ENCODE assay signal across 17 mouse cellular contexts in genomic region chr2:178184862-178185261, GRCm38 (mm10).
A peak's percentile ranks its signal among the peaks of the same experiment; 100 is the strongest.
DNase-seq lines count a peak whose midpoint lies in the region; ATAC-seq and TF ChIP-seq lines count a peak whose summit lies in the region.
"Had no signal": no experiment of that assay in that cellular context is flagged by ENCODE, and none has a peak within 500 bp of the region (broad histone marks: within the 10 kb centered on the region; RNA-seq: fewer than 3 reads in every experiment).

No protein-coding gene starts in this region.

- no peak overlapping the region for H3K4me3 ChIP-seq in lung, embryonic 14.5 days (ENCODE audit: low read depth, low read length)
- no peak overlapping the region for H3K4me3 ChIP-seq in midbrain, postnatal 0 days (ENCODE audit: low read depth, low read length)
- H3K4me3 ChIP-seq: heart, embryonic 13.5 days; neural tube, embryonic 15.5 days had no signal

- no peaks in the 10 kb centered on the region for H3K27me3 ChIP-seq in lung, embryonic 14.5 days (ENCODE audit: insufficient read depth, low read length)
- no peaks in the 10 kb centered on the region for H3K27me3 ChIP-seq in midbrain, postnatal 0 days (ENCODE audit: insufficient read depth, low read length)
- H3K27me3 ChIP-seq: heart, embryonic 13.5 days; neural tube, embryonic 15.5 days had no signal

- no peaks in the 10 kb centered on the region for H3K4me1 ChIP-seq in lung, embryonic 14.5 days (ENCODE audit: insufficient read depth)
- no peaks in the 10 kb centered on the region for H3K4me1 ChIP-seq in midbrain, postnatal 0 days (ENCODE audit: insufficient read depth, low read length)
- H3K4me1 ChIP-seq: heart, embryonic 13.5 days had no signal

- no peak for TF ChIP-seq CTCF in lung, embryonic 14.5 days (IDR thresholded peaks at IDR 0.05; ENCODE audit: low read depth)
- TF ChIP-seq CTCF in midbrain, postnatal 0 days (IDR thresholded peaks at IDR 0.05) = no peak

- peak; percentile 19; the same call in 1 of the 2 replicates for ATAC-seq in cerebellum, adult (ENCODE audit: insufficient number of reproducible peaks, low FRiP score, low TSS enrichment)
- 0 out of 2 replicates have a peak, but pooled peaks have one; percentile 8 for ATAC-seq in frontal cortex, adult (ENCODE audit: low TSS enrichment)
- ATAC-seq in lung, embryonic 14.5 days (ENCODE audit: insufficient read depth) = peak; percentile 58; the same call in 1 of the 2 replicates
- ATAC-seq in midbrain, postnatal 0 days (ENCODE audit: low FRiP score) = 0 out of 2 replicates have a peak, but pooled peaks have one; percentile 23

- WGBS in lung, embryonic 14.5 days = 21% methylated on average over 6 of the region's 6 CpGs
- WGBS in midbrain, postnatal 0 days = 56% methylated on average over 6 of the region's 6 CpGs

- H3K27ac ChIP-seq in lung, embryonic 14.5 days (ENCODE audit: low read depth) = no peak overlapping the region
- H3K27ac ChIP-seq in midbrain, postnatal 0 days (ENCODE audit: low read depth, low read length) = no peak overlapping the region
- H3K27ac ChIP-seq: heart, embryonic 13.5 days; macrophage; neural tube, embryonic 15.5 days had no signal

- no peak overlapping the region for H3K4me2 ChIP-seq in lung, embryonic 14.5 days
- H3K4me2 ChIP-seq in midbrain, postnatal 0 days (ENCODE audit: low read depth, low read length, poor library complexity, severe bottlenecking) = no peak overlapping the region
- H3K4me2 ChIP-seq: heart, embryonic 13.5 days; neural tube, embryonic 15.5 days had no signal

- H3K9ac ChIP-seq in lung, embryonic 14.5 days = no peak overlapping the region
- no peak overlapping the region for H3K9ac ChIP-seq in midbrain, postnatal 0 days (replicated peaks; ENCODE audit: low read length, poor library complexity, severe bottlenecking)
- H3K9ac ChIP-seq: heart, embryonic 13.5 days; neural tube, embryonic 15.5 days had no signal

- no peak for DNase-seq in cerebellum, adult 11 months
- DNase-seq in frontal cortex, postnatal 25 days (ENCODE audit: low spot score in 2 of 2) = no peak
- no peak for DNase-seq in lung, embryonic 14.5 days
- DNase-seq in lung, postnatal 25 days (ENCODE audit: low spot score) = no peak
- DNase-seq in midbrain, postnatal 0 days (ENCODE audit: low spot score) = no peak
- no peak for DNase-seq in thymus, postnatal 25 days
- DNase-seq: adrenal gland, postnatal 14 days; heart, postnatal 4 days; kidney, adult 11 months; lung, adult 18-20 months; retina, postnatal 1 day; thymus, adult 18-20 months had no signal

- H3K9me3 ChIP-seq in lung, embryonic 14.5 days (ENCODE audit: low read depth, low read length) = no peaks in the 10 kb centered on the region
- H3K9me3 ChIP-seq in midbrain, postnatal 0 days (ENCODE audit: low read length) = no peaks in the 10 kb centered on the region
- H3K9me3 ChIP-seq: heart, embryonic 13.5 days; neural tube, embryonic 15.5 days had no signal

- no peaks in the 10 kb centered on the region for H3K36me3 ChIP-seq in lung, embryonic 14.5 days (ENCODE audit: insufficient read depth)
- no peaks in the 10 kb centered on the region for H3K36me3 ChIP-seq in midbrain, postnatal 0 days (ENCODE audit: insufficient read depth, low read length)
- H3K36me3 ChIP-seq: heart, embryonic 13.5 days; neural tube, embryonic 15.5 days had no signal

Comparison
In these comparisons a context has a peak if more than half of its experiments do, and no peak if none do; other contexts are left out.
1. ATAC-seq: peak in every context shown above with its lines; median percentile 58 in lung, embryonic 14.5 days; 23 in midbrain, postnatal 0 days; 19 in cerebellum, adult; 8 in frontal cortex, adult.